Mouse (Mus musculus) heart, postnatal 0 days (tissue): ENCODE data around the gene Sucla2.

Experiments
- CTCF ChIP-seq: IDR thresholded peaks from 2 replicates; pipeline ENCODE4 v1.5.1; 2016; ENCODE audit warnings: antibody characterized with exemption, control low read depth, low read depth
- EP300 ChIP-seq: IDR thresholded peaks from 2 replicates; pipeline ENCODE4 v1.6.1; 2016; ENCODE audit warnings: antibody characterized with exemption, low read depth

DNA sequence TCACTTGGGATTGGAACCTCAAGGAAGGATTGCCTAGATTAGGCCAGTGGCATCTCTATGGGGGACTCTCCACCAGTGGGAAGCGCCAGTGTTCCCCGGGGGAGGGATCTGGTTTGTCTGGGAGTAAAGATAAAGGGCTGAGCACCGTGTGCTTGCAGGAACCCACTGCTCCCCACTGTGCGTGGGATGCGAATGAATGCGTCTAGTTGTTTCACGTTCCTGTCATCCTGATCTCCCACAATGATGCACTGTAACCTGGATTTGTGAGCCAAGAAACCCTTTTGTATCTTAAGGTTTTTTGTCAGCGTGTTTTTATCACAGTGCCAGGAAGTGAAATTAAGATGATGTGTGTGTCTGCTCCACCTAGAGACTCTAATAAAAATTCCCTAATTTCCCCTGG is 25.6 kb downstream of the Sucla2 start:
- TF ChIP-seq CTCF (no peak), EP300 (no peak)
